Mouse (Mus musculus): ENCODE measurements around the gene Pkig. TPM values are rescaled to one million over a fixed set of nuclear protein-coding genes. Genes with fewer than 3 reads are reported as not detected.

Gene Pkig
- polyA plus RNA-seq, 1 experiment from 2014 or later = 119 TPM

DNA sequence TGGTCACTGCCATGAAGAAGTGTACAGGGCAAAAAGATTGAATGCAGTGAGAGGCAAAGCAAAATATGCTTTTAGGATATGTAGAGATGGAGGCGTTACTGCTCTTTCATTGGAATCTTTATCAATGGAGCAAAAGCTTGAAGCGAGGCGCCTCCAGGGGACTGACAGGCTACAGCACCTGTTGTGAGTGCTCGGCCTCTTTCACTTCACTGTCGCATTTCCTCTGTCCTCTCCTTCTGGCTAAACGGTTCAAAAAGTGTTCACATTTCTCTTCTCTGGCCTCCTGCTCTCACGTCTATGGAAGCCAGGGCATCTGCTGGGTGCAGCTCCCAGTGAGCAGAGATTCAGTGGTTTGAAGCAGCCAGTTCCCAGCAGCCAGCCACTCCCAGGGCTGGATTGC is 44.2 kb downstream of the Pkig start:
- H3K27ac ChIP-seq = peak overlapping the region; percentile 43; the same call in 1 of the 2 replicates
- H3K36me3 ChIP-seq = 0 out of 2 replicates have a peak, but pooled peaks cover 7% of the 10 kb centered on the region
- H3K4me2 ChIP-seq = no peak overlapping the region
- no peaks in the 10 kb centered on the region for H3K27me3 ChIP-seq
- no peak for ATAC-seq (ENCODE audit: insufficient number of reproducible peaks, low FRiP score, low TSS enrichment, low read depth)
- H3K9ac ChIP-seq = no peak overlapping the region
- H3K4me1 ChIP-seq = peaks cover 24% of the 10 kb centered on the region
- 64% methylated on average over 7 of the region's 7 CpGs for WGBS
- H3K9me3 ChIP-seq = no peaks in the 10 kb centered on the region
- H3K4me3 ChIP-seq = no peak overlapping the region

DNA sequence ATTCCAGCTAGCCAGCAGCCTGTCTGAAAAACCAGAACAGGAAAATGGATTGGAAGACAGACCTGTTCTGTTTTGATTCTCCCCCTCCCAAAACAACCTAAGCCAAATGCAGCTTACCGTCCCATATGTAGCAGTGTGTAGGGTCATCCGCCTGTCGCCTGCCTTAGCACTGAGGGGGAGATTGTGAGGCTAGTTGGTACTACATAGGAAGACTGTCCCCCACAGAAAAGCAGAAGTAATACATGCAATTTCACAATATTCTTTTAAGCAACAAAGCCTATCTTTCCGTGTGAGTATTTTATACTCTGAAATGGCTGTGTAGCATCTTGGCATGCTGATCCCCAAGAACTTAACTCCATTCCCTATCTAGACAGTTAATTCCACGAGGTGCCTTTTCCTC is 44.7 kb downstream of the Pkig start:
- Histone ChIP-seq H3K4me2 (no peak overlapping the region), H3K9me3 (no peaks in the 10 kb centered on the region), H3K4me1 (peaks cover 21% of the 10 kb centered on the region), H3K4me3 (no peak overlapping the region), H3K27ac (peak overlapping the region; percentile 43; the same call in 1 of the 2 replicates), H3K9ac (no peak overlapping the region), H3K36me3 (0 out of 2 replicates have a peak, but pooled peaks cover 7% of the 10 kb centered on the region), H3K27me3 (no peaks in the 10 kb centered on the region)
- no peak for ATAC-seq (ENCODE audit: insufficient number of reproducible peaks, low FRiP score, low TSS enrichment, low read depth)
- 66% methylated on average over 5 of the region's 5 CpGs for WGBS

DNA sequence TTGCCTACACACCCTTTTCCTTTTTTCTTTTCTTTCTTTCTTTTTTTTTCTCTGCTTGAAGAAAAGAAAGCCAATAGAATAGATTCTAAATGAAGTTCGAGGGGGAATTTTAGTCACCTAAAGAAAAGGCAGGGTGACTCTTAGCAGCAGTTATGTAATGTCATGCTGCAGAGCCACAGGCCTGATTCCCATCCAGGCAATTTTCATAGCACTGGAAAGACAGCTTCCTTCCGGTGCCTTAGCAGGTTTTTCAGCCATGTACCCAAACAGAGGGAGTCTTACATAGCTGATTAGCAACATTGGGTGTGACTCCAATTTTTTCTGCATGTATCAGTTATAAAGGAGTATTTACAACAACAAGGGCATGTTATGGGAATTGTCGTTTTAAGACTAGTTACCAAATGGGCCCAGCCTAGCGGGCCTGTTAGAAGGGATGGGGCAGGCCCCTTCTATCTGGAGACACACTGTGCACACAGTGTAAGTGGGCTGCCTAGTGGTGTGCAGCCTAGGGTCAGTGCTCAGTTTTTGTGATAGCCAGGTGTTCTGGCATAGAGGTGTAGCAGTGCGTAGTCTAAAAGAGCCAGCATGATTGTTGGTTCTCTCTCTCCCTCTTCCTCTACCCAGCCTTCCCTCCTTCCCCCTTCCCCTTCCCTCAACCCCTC is 45.5 kb downstream of the Pkig start:
- Histone ChIP-seq H3K9me3 (no peaks in the 10 kb centered on the region), H3K4me1 (peaks cover 14% of the 10 kb centered on the region), H3K36me3 (0 out of 2 replicates have a peak, but pooled peaks cover 7% of the 10 kb centered on the region), H3K27ac (0 out of 2 replicates have a peak overlapping the region, but pooled peaks have one; percentile 33), H3K27me3 (no peaks in the 10 kb centered on the region), H3K4me2 (no peak overlapping the region), H3K9ac (no peak overlapping the region), H3K4me3 (no peak overlapping the region)
- WGBS = 77% methylated on average over 5 of the region's 5 CpGs
- ATAC-seq (ENCODE audit: insufficient number of reproducible peaks, low FRiP score, low TSS enrichment, low read depth) = no peak

DNA sequence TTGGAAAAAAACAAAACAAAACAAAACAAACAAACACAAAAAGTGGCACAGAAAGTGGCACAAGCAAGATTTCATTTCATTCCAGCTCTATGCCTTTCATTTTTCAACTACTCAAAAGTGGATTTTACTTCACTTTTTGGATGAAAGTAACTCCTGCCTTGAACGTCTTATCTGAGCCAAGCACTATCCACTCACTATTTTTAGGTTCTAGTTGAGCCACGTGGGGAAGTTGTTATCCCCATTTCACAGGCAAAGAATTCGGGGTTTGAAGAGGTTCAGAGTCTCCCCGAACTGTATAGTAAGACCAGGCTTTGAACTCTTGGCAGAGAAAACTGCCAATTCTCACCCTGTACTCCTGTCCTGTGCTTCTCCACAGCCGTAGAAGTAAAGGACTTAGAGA is 50.1 kb downstream of the Pkig start:
- no peak overlapping the region for H3K9ac ChIP-seq
- 71% methylated on average over 5 of the region's 5 CpGs for WGBS
- no peak for ATAC-seq (ENCODE audit: insufficient number of reproducible peaks, low FRiP score, low TSS enrichment, low read depth)
- H3K27me3 ChIP-seq = no peaks in the 10 kb centered on the region
- no peaks in the 10 kb centered on the region for H3K9me3 ChIP-seq
- no peak overlapping the region for H3K4me2 ChIP-seq
- 0 out of 2 replicates have a peak, but pooled peaks cover 7% of the 10 kb centered on the region for H3K36me3 ChIP-seq
- no peak overlapping the region for H3K27ac ChIP-seq
- no peak overlapping the region for H3K4me3 ChIP-seq
- peaks cover 14% of the 10 kb centered on the region for H3K4me1 ChIP-seq

DNA sequence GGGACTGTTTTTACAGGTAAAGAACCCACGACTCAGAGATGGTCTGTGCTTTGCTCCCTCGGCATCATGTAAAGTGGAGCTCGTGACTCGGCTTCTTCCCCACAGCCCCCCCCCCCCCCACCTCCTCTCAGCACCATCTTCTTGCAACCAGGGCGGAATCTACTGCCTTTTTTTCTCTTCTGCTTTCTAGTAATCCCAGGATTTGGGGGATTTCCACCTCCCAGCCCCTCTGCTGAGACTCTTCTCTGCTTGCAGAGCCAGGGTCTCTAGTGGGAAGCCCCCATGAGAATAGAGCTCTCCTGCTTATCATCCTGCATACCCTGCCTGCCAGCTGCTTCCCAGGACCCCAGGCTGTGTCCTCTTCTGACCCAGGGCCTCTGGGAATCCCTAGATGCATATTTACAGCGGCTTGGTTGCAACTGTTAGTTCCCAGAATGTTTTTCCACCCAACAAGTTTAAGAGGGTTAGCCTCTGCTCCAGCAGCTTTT is 50.6 kb downstream of the Pkig start:
- Histone ChIP-seq H3K9me3 (no peaks in the 10 kb centered on the region), H3K27me3 (no peaks in the 10 kb centered on the region), H3K4me3 (no peak overlapping the region), H3K4me2 (no peak overlapping the region), H3K4me1 (peaks cover 14% of the 10 kb centered on the region), H3K27ac (no peak overlapping the region), H3K9ac (no peak overlapping the region), H3K36me3 (0 out of 2 replicates have a peak, but pooled peaks cover 7% of the 10 kb centered on the region)
- WGBS = 75% methylated on average over 6 of the region's 6 CpGs
- no peak for ATAC-seq (ENCODE audit: insufficient number of reproducible peaks, low FRiP score, low TSS enrichment, low read depth)

DNA sequence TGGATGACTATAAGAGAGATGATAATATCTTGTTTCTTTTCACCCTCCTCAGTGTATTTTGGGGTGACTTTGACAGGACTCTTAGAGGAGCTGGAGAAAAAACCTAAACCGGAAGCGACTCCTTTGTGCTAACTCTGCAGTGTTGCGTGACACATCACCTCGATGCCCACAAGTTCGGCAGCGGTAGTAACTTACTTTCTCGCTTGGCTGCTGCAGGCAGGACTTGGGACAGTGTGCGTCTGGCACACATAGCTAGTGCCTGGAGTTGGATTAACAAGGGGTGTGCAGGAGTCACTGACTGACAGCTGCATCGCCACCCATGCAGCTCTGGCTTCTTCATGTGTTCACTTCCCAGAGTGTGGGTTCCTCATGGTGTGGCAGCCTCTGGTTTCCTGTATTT is 51.8 kb downstream of the Pkig start:
- Histone ChIP-seq H3K36me3 (0 out of 2 replicates have a peak, but pooled peaks cover 3% of the 10 kb centered on the region), H3K27ac (no peak overlapping the region), H3K9me3 (no peaks in the 10 kb centered on the region), H3K4me1 (peaks cover 14% of the 10 kb centered on the region), H3K9ac (no peak overlapping the region), H3K27me3 (no peaks in the 10 kb centered on the region), H3K4me2 (no peak overlapping the region), H3K4me3 (no peak overlapping the region)
- no peak for ATAC-seq (ENCODE audit: insufficient number of reproducible peaks, low FRiP score, low TSS enrichment, low read depth)
- 89% methylated on average over 9 of the region's 9 CpGs for WGBS

DNA sequence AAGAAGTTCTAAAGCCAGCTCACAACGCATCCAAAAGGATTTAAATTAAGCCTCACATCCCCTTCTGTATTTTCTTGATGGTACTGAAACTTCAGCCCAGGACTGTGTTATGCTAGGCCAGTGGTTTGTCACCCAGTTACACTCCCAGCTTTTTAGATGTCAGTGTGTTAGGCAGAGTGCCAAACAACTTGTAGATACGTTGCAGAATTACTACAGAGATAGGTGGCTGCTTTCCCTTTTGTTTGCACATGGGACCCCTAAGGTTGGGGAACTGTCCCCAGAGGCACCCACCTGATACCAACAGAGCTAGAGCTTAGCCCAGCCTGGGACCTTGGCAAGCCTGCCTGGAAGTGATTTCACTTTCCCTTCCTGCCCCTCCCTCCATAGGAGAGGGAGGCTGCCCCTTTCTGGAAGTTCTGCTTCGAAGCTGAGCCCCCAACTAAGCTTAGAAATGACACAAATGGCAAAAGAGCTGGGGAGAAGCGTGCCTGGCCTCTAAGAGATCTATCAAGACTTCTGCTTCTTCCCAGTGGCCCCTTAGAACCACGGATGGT is 52.5 kb downstream of the Pkig start:
- H3K9me3 ChIP-seq = no peaks in the 10 kb centered on the region
- no peak overlapping the region for H3K9ac ChIP-seq
- no peak overlapping the region for H3K4me3 ChIP-seq
- H3K4me1 ChIP-seq = peaks cover 14% of the 10 kb centered on the region
- no peaks in the 10 kb centered on the region for H3K36me3 ChIP-seq
- H3K4me2 ChIP-seq = no peak overlapping the region
- no peak overlapping the region for H3K27ac ChIP-seq
- no peak for ATAC-seq (ENCODE audit: insufficient number of reproducible peaks, low FRiP score, low TSS enrichment, low read depth)
- H3K27me3 ChIP-seq = no peaks in the 10 kb centered on the region
- 73% methylated on average over 5 of the region's 5 CpGs for WGBS

DNA sequence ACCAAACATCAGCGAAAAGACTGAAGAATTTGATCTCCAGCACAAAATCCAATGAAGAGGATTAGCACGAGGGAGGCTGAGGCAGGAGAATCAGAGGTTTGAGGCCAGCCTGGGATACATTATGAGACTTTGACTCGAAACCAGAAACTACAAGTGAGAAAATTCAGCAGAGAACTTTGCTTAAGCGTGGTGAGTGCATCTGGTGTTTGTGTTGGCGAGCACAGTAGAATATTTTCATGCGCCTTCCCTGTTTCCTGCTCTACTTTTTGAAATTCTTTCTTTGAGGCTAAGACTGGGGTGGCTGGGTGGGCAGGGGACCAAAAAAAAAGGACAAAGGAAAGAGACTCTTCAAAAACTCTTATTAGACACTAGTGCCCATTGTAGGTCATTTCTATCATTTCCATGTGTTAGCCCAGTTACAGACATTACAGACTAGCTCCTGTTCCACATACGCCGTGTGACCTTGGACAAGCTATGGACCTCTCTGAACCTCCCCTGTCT is 53.2 kb downstream of the Pkig start:
- peaks cover 15% of the 10 kb centered on the region for H3K4me1 ChIP-seq
- no peak overlapping the region for H3K9ac ChIP-seq
- no peaks in the 10 kb centered on the region for H3K36me3 ChIP-seq
- WGBS = 86% methylated on average over 8 of the region's 8 CpGs
- H3K27me3 ChIP-seq = no peaks in the 10 kb centered on the region
- no peak for ATAC-seq (ENCODE audit: insufficient number of reproducible peaks, low FRiP score, low TSS enrichment, low read depth)
- H3K4me3 ChIP-seq = no peak overlapping the region
- no peak overlapping the region for H3K4me2 ChIP-seq
- no peak overlapping the region for H3K27ac ChIP-seq
- H3K9me3 ChIP-seq = no peaks in the 10 kb centered on the region

DNA sequence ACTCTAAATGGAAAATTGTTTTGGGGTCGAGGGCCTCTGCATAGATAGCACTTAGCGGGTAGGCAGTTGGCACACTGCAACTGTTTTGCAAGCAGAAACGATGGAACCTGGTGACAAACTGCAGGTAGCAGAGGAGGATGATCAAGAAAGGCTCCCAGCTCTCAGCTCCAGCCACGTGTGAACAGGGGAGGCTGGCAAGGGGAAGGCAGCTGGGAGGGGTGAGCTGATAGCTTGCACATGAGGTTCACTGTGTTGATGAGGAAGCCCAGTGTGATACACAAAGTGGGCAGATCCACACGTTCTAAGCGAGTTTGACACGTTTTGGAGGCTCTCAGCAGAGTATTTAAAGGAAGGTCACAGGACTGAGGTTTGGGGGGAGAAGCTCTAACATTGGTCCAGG is 54.3 kb downstream of the Pkig start:
- Histone ChIP-seq H3K36me3 (no peaks in the 10 kb centered on the region), H3K27ac (no peak overlapping the region), H3K4me1 (peaks cover 17% of the 10 kb centered on the region), H3K4me3 (no peak overlapping the region), H3K27me3 (no peaks in the 10 kb centered on the region), H3K9ac (no peak overlapping the region), H3K4me2 (no peak overlapping the region), H3K9me3 (no peaks in the 10 kb centered on the region)
- WGBS = 60% methylated on average over 7 of the region's 7 CpGs
- ATAC-seq (ENCODE audit: insufficient number of reproducible peaks, low FRiP score, low TSS enrichment, low read depth) = no peak

DNA sequence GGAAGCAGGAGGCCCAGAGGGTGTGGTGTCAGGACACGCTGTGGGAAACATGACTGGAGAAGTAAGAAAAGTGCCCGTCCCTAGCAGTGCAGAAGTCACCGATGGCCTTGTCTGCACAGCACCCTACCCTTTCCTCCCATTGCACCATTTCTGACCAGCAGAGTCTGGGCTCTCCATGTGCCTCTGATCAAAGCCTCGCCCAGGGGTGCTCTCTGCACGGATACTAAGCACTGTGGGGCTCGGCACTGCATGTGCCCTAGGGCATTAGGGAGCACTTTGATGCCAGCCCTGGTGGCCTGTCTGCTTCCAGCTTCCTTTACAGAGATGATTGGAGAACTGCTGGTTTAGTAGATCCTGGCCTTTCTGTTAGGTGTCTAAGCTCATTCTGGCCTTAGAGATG is 54.7 kb downstream of the Pkig start:
- 67% methylated on average over 6 of the region's 6 CpGs for WGBS
- Histone ChIP-seq H3K27me3 (no peaks in the 10 kb centered on the region), H3K4me1 (peaks cover 17% of the 10 kb centered on the region), H3K27ac (no peak overlapping the region), H3K4me2 (no peak overlapping the region), H3K9ac (no peak overlapping the region), H3K36me3 (no peaks in the 10 kb centered on the region), H3K9me3 (no peaks in the 10 kb centered on the region), H3K4me3 (no peak overlapping the region)
- no peak for ATAC-seq (ENCODE audit: insufficient number of reproducible peaks, low FRiP score, low TSS enrichment, low read depth)

DNA sequence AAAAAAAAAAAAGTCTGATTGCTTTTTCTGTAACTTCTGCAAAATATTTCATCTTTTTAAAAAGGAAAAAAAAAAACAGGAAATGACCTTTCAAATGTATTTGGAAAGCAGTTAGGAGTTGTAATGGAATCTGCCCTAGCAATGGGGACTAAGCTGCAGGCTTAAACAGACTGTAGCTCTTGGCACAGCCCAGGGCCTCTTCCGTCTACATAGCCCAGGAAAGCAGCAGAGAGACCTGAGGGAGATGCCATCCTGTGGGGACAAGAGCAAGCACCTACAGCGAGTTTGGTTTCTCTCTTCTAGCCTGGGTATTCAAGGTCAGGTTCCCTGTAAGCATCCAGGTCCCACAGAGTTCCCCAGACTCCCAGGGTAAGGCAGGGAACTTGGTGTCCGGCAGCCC is 55.2 kb downstream of the Pkig start:
- ATAC-seq (ENCODE audit: insufficient number of reproducible peaks, low FRiP score, low TSS enrichment, low read depth) = no peak
- H3K4me1 ChIP-seq = peaks cover 17% of the 10 kb centered on the region
- 69% methylated on average over 3 of the region's 3 CpGs for WGBS
- no peaks in the 10 kb centered on the region for H3K27me3 ChIP-seq
- no peaks in the 10 kb centered on the region for H3K9me3 ChIP-seq
- no peaks in the 10 kb centered on the region for H3K36me3 ChIP-seq
- no peak overlapping the region for H3K4me2 ChIP-seq
- H3K4me3 ChIP-seq = no peak overlapping the region
- H3K27ac ChIP-seq = no peak overlapping the region
- no peak overlapping the region for H3K9ac ChIP-seq

DNA sequence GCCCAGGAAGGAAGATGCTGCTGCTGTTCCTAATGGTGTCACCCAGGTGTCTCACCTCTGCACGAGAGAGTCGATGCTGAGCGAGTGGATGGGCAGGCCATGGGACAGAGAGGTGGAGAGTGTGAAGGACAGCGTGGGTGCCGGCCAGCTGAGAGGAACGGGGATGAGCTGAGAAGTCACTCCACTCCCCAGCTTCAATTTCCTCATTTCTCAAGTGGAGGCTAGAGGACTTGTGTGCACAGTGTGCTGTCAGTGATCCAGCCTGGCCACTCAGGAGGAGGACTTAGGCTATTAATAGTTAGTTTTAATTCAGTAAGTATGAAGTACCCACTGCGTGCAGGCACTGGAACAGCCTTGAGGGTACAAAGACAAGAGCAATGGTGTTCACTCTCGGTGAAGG is 58.3 kb downstream of the Pkig start:
- no peaks in the 10 kb centered on the region for H3K9me3 ChIP-seq
- ATAC-seq (ENCODE audit: insufficient number of reproducible peaks, low FRiP score, low TSS enrichment, low read depth) = no peak
- peaks cover 17% of the 10 kb centered on the region for H3K4me1 ChIP-seq
- H3K27me3 ChIP-seq = no peaks in the 10 kb centered on the region
- H3K36me3 ChIP-seq = peaks cover 3% of the 10 kb centered on the region; the same call in 1 of the 2 replicates
- 42% methylated on average over 8 of the region's 8 CpGs for WGBS
- no peak overlapping the region for H3K9ac ChIP-seq
- peak overlapping the region; percentile 28; the same call in 1 of the 2 replicates for H3K27ac ChIP-seq
- H3K4me3 ChIP-seq = no peak overlapping the region
- no peak overlapping the region for H3K4me2 ChIP-seq

Data from limb, embryonic 15.5 days (tissue).